ENCODE assay signal across 7 mouse cellular contexts in genomic region chr9:20951441-20951840, GRCm38 (mm10). TPM values are rescaled to one million over a fixed set of nuclear protein-coding genes. Genes with fewer than 3 reads are reported as not detected.
DNase-seq lines count a peak whose midpoint lies in the region; ATAC-seq and TF ChIP-seq lines count a peak whose summit lies in the region.

No protein-coding gene starts in this region.

- TF ChIP-seq CTCF in ES-Bruce4 (IDR thresholded peaks at IDR 0.05; ENCODE audit: low read depth, low read length), result no peak

- WGBS in heart, embryonic 13.5 days, result 10% methylated on average over 14 of the region's 14 CpGs
- WGBS in midbrain, embryonic 10.5 days, result 39% methylated on average over 14 of the region's 14 CpGs

- peak overlapping the region; percentile 93 for H3K9ac ChIP-seq in ES-Bruce4 (ENCODE audit: low read depth, poor library complexity, severe bottlenecking)
- H3K9ac ChIP-seq in heart, embryonic 13.5 days, result peak overlapping the region; percentile 98

- H3K36me3 ChIP-seq in ES-Bruce4 (ENCODE audit: control insufficient read depth, insufficient read depth, low read length, poor library complexity, severe bottlenecking), result no peaks in the 10 kb centered on the region
- peaks cover 10% of the 10 kb centered on the region; the same call in 1 of the 2 replicates for H3K36me3 ChIP-seq in heart, embryonic 13.5 days
- peaks cover 26% of the 10 kb centered on the region for H3K36me3 ChIP-seq in midbrain, embryonic 10.5 days

- TF ChIP-seq POLR2A in ES-Bruce4 (IDR thresholded peaks at IDR 0.05; ENCODE audit: insufficient read depth, low read length), result no peak

- no peaks in the 10 kb centered on the region for H3K4me1 ChIP-seq in ES-Bruce4 (ENCODE audit: control insufficient read depth, insufficient read depth, low read length)
- peaks cover 34% of the 10 kb centered on the region for H3K4me1 ChIP-seq in heart, embryonic 13.5 days
- H3K4me1 ChIP-seq in midbrain, embryonic 10.5 days, result peaks cover 23% of the 10 kb centered on the region

- no peak for ATAC-seq in heart, embryonic 13.5 days (ENCODE audit: extremely low read depth, insufficient number of reproducible peaks, low FRiP score, low TSS enrichment)
- ATAC-seq in granulocyte monocyte progenitor cell, adult 5-6 weeks (replicated peaks; ENCODE audit: poor library complexity, severe bottlenecking), result no peak

- no peaks in the 10 kb centered on the region for H3K27me3 ChIP-seq in ES-Bruce4 (ENCODE audit: control insufficient read depth, insufficient read depth, low read length, poor library complexity, severe bottlenecking)
- H3K27me3 ChIP-seq in heart, embryonic 13.5 days (replicated peaks), result no peaks in the 10 kb centered on the region
- no peaks in the 10 kb centered on the region for H3K27me3 ChIP-seq in midbrain, embryonic 10.5 days (ENCODE audit: low read depth, poor library complexity, severe bottlenecking)

- DNase-seq in 3T3-L1 (ENCODE audit: low read depth, low spot score), result peak; percentile 95
- DNase-seq in cerebellum, postnatal 10 days, result peak; percentile 42 to 47
- peak; percentile 29 to 43 for DNase-seq in kidney, postnatal 36 days
- no peak for DNase-seq in midbrain, embryonic 10.5 days (ENCODE audit: low spot score)

- H3K9me3 ChIP-seq in ES-Bruce4 (replicated peaks; ENCODE audit: control insufficient read depth, insufficient read depth, low read length, poor library complexity, severe bottlenecking), result no peaks in the 10 kb centered on the region
- H3K9me3 ChIP-seq in heart, embryonic 13.5 days, result no peaks in the 10 kb centered on the region
- no peaks in the 10 kb centered on the region for H3K9me3 ChIP-seq in midbrain, embryonic 10.5 days (replicated peaks)

- TF ChIP-seq EP300 in ES-Bruce4 (IDR thresholded peaks at IDR 0.05; ENCODE audit: insufficient read depth, low read depth, low read length), result no peak

- 0 out of 2 replicates have a peak overlapping the region, but pooled peaks have one; percentile 19 for H3K27ac ChIP-seq in ES-Bruce4 (ENCODE audit: insufficient read depth, low read length)
- H3K27ac ChIP-seq in heart, embryonic 13.5 days (replicated peaks), result peak overlapping the region; percentile 94
- H3K27ac ChIP-seq in midbrain, embryonic 10.5 days (replicated peaks), result peak overlapping the region; percentile 94

- H3K4me3 ChIP-seq in ES-Bruce4 (ENCODE audit: low read depth, low read length), result peak overlapping the region; percentile 82
- peak overlapping the region; percentile 93 for H3K4me3 ChIP-seq in heart, embryonic 13.5 days
- H3K4me3 ChIP-seq in midbrain, embryonic 10.5 days, result peak overlapping the region; percentile 71

- H3K4me2 ChIP-seq in heart, embryonic 13.5 days, result peak overlapping the region; percentile 91

RNA-seq across cellular contexts. Expression of gene Dnmt1, which starts 8.2 kb away (rescaled TPM):
- polyA plus RNA-seq in ES-Bruce4 (2011; ENCODE audit: insufficient read depth, insufficient read length, low read depth, missing spikeins), result 115 and 120 TPM in 2 replicates
- 58.7 and 59.8 TPM in 2 replicates for polyA plus RNA-seq in heart, embryonic 13.5 days (2015; fragmentation: Nextera tagmentation; extraction: Ambion mirVana)
- polyA plus RNA-seq in midbrain, embryonic 10.5 days (2016; fragmentation: Nextera tagmentation; extraction: Ambion mirVana), result 141 and 145 TPM in 2 replicates
- total RNA-seq in granulocyte monocyte progenitor cell, adult 5-6 weeks (2014; fragmentation: Nextera tagmentation), result 172 and 204 TPM in 2 replicates
- 244 and 247 TPM in 2 replicates for total RNA-seq in granulocyte monocyte progenitor cell, adult 5-6 weeks (2017)

RNA-seq across cellular contexts. Expression of gene S1pr2, which starts 25.1 kb away (rescaled TPM):
- 14.1 and 19.9 TPM in 2 replicates for polyA plus RNA-seq in ES-Bruce4 (2011; ENCODE audit: insufficient read depth, insufficient read length, low read depth, missing spikeins)
- 19.4 and 21.9 TPM in 2 replicates for polyA plus RNA-seq in heart, embryonic 13.5 days (2015; fragmentation: Nextera tagmentation; extraction: Ambion mirVana)
- polyA plus RNA-seq in midbrain, embryonic 10.5 days (2016; fragmentation: Nextera tagmentation; extraction: Ambion mirVana), result 19.1 and 22.1 TPM in 2 replicates
- 3.7 and 11.0 TPM in 2 replicates for total RNA-seq in granulocyte monocyte progenitor cell, adult 5-6 weeks (2014; fragmentation: Nextera tagmentation)
- total RNA-seq in granulocyte monocyte progenitor cell, adult 5-6 weeks (2017), result 3.2 and 3.4 TPM in 2 replicates

RNA-seq across cellular contexts. Expression of gene Mrpl4, which starts 51.1 kb away (rescaled TPM):
- 45.1 and 50.9 TPM in 2 replicates for polyA plus RNA-seq in ES-Bruce4 (2011; ENCODE audit: insufficient read depth, insufficient read length, low read depth, missing spikeins)
- 124 and 139 TPM in 2 replicates for polyA plus RNA-seq in heart, embryonic 13.5 days (2015; fragmentation: Nextera tagmentation; extraction: Ambion mirVana)
- polyA plus RNA-seq in midbrain, embryonic 10.5 days (2016; fragmentation: Nextera tagmentation; extraction: Ambion mirVana), result 141 and 143 TPM in 2 replicates
- 44.8 and 73.4 TPM in 2 replicates for total RNA-seq in granulocyte monocyte progenitor cell, adult 5-6 weeks (2014; fragmentation: Nextera tagmentation)
- 44.5 and 46.0 TPM in 2 replicates for total RNA-seq in granulocyte monocyte progenitor cell, adult 5-6 weeks (2017)

RNA-seq across cellular contexts. Expression of gene Eif3g, which starts 53.0 kb away (rescaled TPM):
- polyA plus RNA-seq in ES-Bruce4 (2011; ENCODE audit: insufficient read depth, insufficient read length, low read depth, missing spikeins), result 206 and 216 TPM in 2 replicates
- 214 and 249 TPM in 2 replicates for polyA plus RNA-seq in heart, embryonic 13.5 days (2015; fragmentation: Nextera tagmentation; extraction: Ambion mirVana)
- polyA plus RNA-seq in midbrain, embryonic 10.5 days (2016; fragmentation: Nextera tagmentation; extraction: Ambion mirVana), result 398 and 429 TPM in 2 replicates
- 224 and 262 TPM in 2 replicates for total RNA-seq in granulocyte monocyte progenitor cell, adult 5-6 weeks (2014; fragmentation: Nextera tagmentation)
- total RNA-seq in granulocyte monocyte progenitor cell, adult 5-6 weeks (2017), result 187 and 207 TPM in 2 replicates

Comparison
In these comparisons a context has a peak if more than half of its experiments do, and no peak if none do; other contexts are left out.
1. H3K27ac ChIP-seq: peak in every context shown above with its lines; median percentile 94 in heart, embryonic 13.5 days; 94 in midbrain, embryonic 10.5 days; 19 in ES-Bruce4.